Mouse (Mus musculus): ENCODE measurements around the gene Fv1. TPM values are rescaled to one million over a fixed set of nuclear protein-coding genes. Genes with fewer than 3 reads are reported as not detected.
A peak's percentile ranks its signal among the peaks of the same experiment; 100 is the strongest.
"Not testable (repeated sequence)": the region's sequence is repeated elsewhere in the genome, so short reads cannot be mapped to it uniquely, and the experiment has no call there.

Gene Fv1
- 16.8 and 35.3 TPM in 2 replicates for total RNA-seq (2015; ENCODE audit: low replicate concordance)
- 29.4 and 35.8 TPM in 2 replicates for total RNA-seq (2017; ENCODE audit: low replicate concordance)

- ATAC-seq (replicated peaks; ENCODE audit: low FRiP score, poor library complexity, severe bottlenecking): peak; percentile 96
Observed at GRCm38 (mm10) chr4:147868450-147869031, at the start of gene Fv1, which contains the start of gene Miip. TSS of gene Fv1 (plus strand) at chr4:147868979. TSS of gene Miip (minus strand) at chr4:147868816.

DNA sequence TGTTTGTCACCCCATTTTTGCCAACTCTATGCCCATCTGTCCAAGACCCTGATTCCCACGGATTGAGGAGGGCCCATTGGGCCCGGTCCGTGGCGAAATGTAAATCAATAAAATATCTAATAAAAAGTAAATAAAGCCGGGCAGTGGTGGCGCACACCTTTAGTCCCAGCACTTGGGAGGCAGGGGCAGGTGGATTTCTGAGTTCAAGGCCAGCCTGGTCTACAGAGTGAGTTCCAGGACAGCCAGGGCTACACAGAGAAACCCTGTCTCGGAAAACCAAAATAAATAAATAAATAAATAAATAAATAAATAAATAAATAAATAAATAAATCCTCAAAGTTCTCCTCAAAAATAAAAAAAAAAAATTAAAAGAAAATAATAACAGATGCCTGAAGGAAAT, 49.1 kb upstream of the Fv1 start:
- ATAC-seq (replicated peaks; ENCODE audit: low FRiP score, poor library complexity, severe bottlenecking): not testable (repeated sequence)

- not testable (repeated sequence) for ATAC-seq (replicated peaks; ENCODE audit: low FRiP score, poor library complexity, severe bottlenecking)
Observed at GRCm38 (mm10) chr4:147821414-147821813, 47.4 kb upstream of the Fv1 start.

DNA sequence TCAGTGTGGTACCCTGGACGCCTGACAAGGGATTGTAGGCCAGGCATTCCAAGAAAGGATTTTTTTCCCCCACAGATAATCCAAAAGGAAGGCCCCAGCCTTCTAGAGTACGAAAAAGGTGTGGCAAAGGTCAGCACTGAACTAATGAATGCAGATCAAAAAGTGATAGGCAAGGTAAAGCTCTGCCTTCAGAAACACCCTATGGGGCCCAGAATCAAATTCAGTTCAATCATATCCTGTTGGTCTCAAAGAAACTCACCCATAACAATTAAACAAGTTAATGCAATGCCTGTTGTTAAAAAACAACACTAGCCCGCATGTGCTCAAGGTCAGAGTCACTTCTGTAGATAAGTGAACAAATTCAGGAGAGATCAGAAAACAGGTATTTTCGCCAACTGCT, 44.4 kb upstream of the Fv1 start:
- no peak for ATAC-seq (replicated peaks; ENCODE audit: low FRiP score, poor library complexity, severe bottlenecking)

- ATAC-seq (replicated peaks; ENCODE audit: low FRiP score, poor library complexity, severe bottlenecking): not testable (repeated sequence)
Observed at GRCm38 (mm10) chr4:147839282-147839681, 29.5 kb upstream of the Fv1 start.

- ATAC-seq (replicated peaks; ENCODE audit: low FRiP score, poor library complexity, severe bottlenecking): no peak
Observed at GRCm38 (mm10) chr4:147842871-147843270, 25.9 kb upstream of the Fv1 start.

DNA sequence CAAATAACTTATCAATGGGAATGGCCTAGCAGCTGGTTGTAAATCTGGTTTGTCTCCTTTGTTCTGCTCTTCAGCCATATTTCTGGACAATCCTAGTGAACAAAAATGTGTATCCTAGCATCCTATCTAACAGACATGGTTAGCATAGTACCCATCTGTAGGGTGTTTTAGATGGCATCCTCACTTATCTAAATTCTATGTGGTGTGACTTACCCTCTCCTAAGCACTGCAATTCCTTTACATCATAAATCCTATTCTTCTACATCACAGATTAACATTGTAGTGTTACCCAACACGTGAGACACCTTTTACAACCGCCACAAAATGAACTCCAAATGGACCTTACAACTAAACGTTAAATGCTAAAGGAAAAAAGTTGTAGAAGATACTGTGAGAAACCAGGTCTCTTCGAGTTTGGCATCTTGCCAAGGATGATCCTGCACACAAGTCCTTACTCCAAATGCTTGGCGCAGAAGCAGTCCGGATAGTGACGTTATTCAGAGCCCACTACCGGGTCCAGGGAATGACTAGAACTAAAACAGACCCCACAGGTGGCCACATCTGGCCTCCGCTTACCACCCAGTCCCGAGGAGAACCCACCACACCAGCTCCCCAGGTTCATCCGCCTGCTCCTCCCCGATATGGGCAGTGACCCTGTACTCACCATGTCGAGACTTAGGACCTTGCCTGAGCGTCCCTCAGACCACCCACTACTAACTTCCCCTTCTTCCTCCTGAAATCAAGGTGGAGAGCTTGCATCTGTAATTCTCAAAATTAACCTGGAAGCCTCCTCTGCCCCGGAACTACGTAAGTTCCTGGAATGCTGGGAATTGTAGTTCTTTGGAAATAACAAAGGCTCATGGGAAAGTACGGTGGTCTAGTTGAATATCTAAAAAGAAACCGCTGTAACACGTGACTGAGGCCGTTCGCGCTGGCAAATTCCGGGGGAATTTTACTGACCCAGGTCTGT, 20.9 kb upstream of the Fv1 start, which contains the start of gene Zfp933:
TSS of gene Zfp933 (minus strand) at position 753 of the 970 bp plus-strand sequence.
- ATAC-seq (replicated peaks; ENCODE audit: low FRiP score, poor library complexity, severe bottlenecking): peak; percentile 78

GRCm38 (mm10) chr4:147848584-147848991, 20.2 kb upstream of the Fv1 start:
- no peak for ATAC-seq (replicated peaks; ENCODE audit: low FRiP score, poor library complexity, severe bottlenecking)

- no peak for ATAC-seq (replicated peaks; ENCODE audit: low FRiP score, poor library complexity, severe bottlenecking)
Observed at GRCm38 (mm10) chr4:147850776-147851175, 18.0 kb upstream of the Fv1 start.

- no peak for ATAC-seq (replicated peaks; ENCODE audit: low FRiP score, poor library complexity, severe bottlenecking)
Observed at GRCm38 (mm10) chr4:147862051-147862450, 6.7 kb upstream of the Fv1 start.

DNA sequence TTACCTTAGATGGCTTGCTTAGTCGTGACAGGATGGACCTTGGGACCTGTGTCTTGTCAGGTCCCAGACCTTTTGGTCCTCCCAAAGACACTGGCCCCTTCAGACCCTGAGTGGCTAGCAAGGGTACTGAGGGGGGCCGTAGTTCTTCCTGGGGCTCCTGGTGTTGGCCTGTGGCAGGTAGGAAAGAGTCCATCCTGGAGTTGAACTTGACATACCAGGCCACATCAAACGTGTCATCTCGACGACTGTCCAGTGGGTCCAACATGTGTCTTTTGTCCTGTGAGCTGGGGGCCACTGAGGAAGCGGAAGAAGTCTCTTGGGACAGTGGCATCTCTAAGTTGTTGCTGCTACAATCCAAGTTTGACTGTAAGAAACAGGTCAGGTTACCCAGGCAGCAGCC, 3.1 kb upstream of the Fv1 start:
- no peak for ATAC-seq (replicated peaks; ENCODE audit: low FRiP score, poor library complexity, severe bottlenecking)

- ATAC-seq (replicated peaks; ENCODE audit: low FRiP score, poor library complexity, severe bottlenecking): no peak
Observed at GRCm38 (mm10) chr4:147866056-147866455, 2.7 kb upstream of the Fv1 start.

GRCm38 (mm10) chr4:147866793-147867192, 2.0 kb upstream of the Fv1 start:
- ATAC-seq (replicated peaks; ENCODE audit: low FRiP score, poor library complexity, severe bottlenecking): not testable (repeated sequence)

DNA sequence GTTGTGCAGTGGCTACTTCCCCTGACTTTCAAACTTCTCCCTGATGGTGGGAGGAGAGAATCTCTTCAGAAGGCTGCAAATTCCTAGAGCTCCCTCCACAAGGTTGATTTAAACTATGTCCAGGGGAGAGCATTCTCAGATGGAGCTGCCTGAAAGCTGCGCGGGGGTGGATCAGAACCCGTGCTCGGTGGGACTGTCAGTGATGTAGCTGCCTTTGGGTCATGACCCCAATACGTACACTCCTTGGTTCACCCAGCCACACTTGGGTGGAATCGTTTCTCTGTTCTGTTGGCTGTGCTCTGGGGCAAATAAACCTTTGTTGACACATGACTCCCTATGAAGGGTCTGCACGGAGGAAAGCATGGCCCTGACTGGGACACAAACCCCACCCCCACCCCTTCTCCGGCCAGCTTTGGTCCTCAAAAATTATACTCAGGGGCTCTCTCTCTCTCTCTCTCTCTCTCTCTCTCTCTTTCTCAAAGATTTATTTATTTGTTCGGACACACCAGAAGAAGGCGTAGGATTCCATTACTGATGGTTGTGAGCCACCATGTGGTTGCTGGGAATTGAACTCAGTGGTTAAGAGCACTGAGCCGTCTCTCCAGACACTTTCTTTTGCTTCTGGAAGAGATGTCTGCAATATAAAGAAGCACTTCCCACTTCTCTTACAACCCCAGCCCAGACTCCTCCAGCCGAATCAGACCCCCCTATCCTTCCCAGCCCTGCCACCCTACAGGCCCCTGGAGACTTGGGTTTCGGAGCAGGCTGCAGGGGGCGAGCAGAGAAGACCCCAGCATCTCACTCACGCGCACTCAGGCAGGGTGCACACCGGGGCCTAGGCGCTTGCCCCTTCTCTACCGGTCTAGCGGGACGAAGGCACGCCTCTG, 973 bp upstream of the Fv1 start:
- ATAC-seq (replicated peaks; ENCODE audit: low FRiP score, poor library complexity, severe bottlenecking): no peak

- peak; percentile 27; the same call in 1 of the 2 replicates for ATAC-seq (replicated peaks; ENCODE audit: low FRiP score, poor library complexity, severe bottlenecking)
Observed at GRCm38 (mm10) chr4:147869238-147869637, 459 bp downstream of the Fv1 start.

DNA sequence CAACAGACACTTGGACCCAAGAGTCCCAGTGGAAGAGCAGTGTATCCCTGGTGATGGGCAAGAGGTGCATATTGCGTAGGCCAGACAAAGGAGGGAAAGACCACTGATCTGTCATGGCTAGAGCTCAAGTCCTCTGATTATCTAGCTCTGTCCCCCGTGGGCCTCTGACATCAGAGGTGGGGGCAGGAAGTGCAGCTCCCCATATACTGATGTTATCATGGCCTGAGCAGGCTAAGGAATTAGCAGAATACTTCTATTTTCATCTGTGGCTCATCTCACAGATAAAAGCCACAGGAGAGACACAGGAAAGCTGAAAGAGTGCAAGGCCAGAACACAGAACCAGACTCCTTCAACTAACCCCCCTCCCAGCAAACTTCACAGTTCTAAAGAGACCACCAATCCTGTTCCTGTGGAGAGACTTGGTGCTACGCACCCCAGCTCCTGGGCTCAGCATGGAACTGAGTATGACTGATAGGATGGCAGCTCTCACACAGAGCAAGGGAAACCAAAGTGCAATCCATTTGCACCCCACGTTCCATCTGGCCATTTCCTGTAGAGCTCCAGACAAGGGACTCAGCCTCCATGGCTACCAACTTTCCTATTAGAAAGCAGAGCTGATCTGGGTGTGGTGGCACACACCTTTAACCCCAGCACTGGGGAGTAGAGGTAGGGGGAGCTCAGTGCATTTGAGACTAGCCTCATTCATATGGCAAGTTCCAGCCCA, 7.2 kb downstream of the Fv1 start:
- ATAC-seq (replicated peaks; ENCODE audit: low FRiP score, poor library complexity, severe bottlenecking): no peak

DNA sequence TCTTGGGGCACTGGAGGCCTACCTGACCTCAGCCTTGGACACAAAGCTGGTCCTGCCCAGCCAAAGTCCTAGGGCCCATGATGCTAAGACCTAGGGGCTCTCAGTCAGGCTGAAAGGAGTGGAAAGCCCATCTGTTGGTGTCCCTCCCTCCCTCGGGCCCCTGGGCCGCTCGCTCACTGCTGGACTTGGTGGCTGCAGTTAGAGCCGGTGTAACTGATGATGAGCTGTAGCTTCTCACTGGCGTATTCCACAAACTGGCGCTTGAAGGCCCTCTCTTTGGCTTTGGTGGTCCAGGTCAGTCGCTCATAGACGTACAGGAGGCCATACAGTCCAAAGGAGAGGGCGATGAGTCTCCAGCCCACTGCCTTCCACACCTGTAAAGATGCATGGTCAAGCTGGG, 9.8 kb downstream of the Fv1 start:
- no peak for ATAC-seq (replicated peaks; ENCODE audit: low FRiP score, poor library complexity, severe bottlenecking)

DNA sequence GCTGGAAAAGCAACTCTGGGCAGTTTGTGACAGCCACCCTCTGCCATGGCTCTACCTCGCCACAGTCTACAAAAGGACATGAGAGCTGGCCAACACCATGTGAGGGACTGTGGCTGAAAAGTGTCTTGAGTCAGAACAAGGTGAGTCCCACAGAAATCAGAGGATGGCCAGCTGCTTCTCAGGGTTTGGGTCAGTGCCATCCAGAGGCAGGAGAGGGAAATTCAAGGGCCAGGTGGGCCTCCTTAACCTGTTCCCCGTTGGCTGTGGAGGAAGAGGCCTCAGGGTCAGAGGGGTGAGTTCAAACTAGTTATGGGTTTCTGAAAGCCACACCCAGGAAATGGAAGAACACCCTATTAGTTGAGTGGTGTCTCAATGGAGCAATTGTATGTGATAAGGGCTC, 10.7 kb downstream of the Fv1 start:
- ATAC-seq (replicated peaks; ENCODE audit: low FRiP score, poor library complexity, severe bottlenecking): no peak

- no peak for ATAC-seq (replicated peaks; ENCODE audit: low FRiP score, poor library complexity, severe bottlenecking)
Observed at GRCm38 (mm10) chr4:147879865-147880264, 11.1 kb downstream of the Fv1 start.

Measured in erythroid progenitor cell, adult 5-6 weeks (primary cell).